In the genomic region with DNA sequence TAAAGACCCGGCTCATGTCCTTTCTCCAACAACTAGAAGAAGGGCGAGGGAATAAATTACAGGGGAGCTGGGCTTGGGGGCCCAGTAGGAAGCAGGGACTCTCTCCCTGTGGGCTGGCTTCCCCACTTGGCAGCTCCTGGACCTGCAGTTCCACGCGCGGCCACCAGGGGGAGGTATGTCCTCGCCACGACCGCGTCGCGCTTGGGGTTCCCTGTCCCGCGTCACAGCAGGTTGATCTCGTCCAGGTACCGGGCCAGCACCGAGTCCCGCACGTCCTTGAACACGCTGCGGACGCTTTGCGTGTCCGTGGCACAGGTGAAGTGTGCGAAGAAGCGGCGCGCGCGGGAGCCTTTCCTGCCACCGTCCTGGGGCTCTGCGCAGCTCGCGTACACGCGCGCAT, we compare ENCODE assay signal across 8 mouse cellular contexts. TPM values are rescaled to one million over a fixed set of nuclear protein-coding genes. Genes with fewer than 3 reads are reported as not detected.
DNase-seq lines count a peak whose midpoint lies in the region; ATAC-seq and TF ChIP-seq lines count a peak whose summit lies in the region.

No protein-coding gene starts in this region.

- no peaks in the 10 kb centered on the region for H3K9me3 ChIP-seq in forebrain, embryonic 10.5 days
- no peaks in the 10 kb centered on the region for H3K9me3 ChIP-seq in heart, embryonic 16.5 days (replicated peaks; ENCODE audit: control insufficient read depth, low read length)
- no peaks in the 10 kb centered on the region for H3K9me3 ChIP-seq in liver, embryonic 16.5 days (replicated peaks; ENCODE audit: control insufficient read depth, low read length)
- no peaks in the 10 kb centered on the region for H3K9me3 ChIP-seq in neural tube, embryonic 14.5 days (ENCODE audit: control insufficient read depth, low read length)

- TF ChIP-seq POLR2A in testis, adult 2 months (IDR thresholded peaks at IDR 0.05; ENCODE audit: control insufficient read depth, low read depth, low read length), result no peak

- WGBS in forebrain, embryonic 10.5 days, result 6% methylated on average over 36 of the region's 36 CpGs
- 10% methylated on average over 36 of the region's 36 CpGs for WGBS in heart, embryonic 16.5 days
- 11% methylated on average over 36 of the region's 36 CpGs for WGBS in liver, embryonic 16.5 days (ENCODE audit: insufficient replicate concordance)
- WGBS in neural tube, embryonic 14.5 days, result 7% methylated on average over 35 of the region's 36 CpGs

- DNase-seq in c-Kit-negative CD71-positive TER-119-positive erythroid progenitor cells, embryonic 14.5 days (ENCODE audit: low read depth, low spot score), result peak; percentile 66
- peak; percentile 86 for DNase-seq in forebrain, embryonic 10.5 days (ENCODE audit: extremely low spot score, low spot score)
- DNase-seq in kidney, postnatal 25 days, result peak; percentile 87 to 92

- H3K9ac ChIP-seq in heart, embryonic 16.5 days (ENCODE audit: low read length), result peak overlapping the region; percentile 62
- H3K9ac ChIP-seq in liver, embryonic 16.5 days (ENCODE audit: low read depth, low read length), result peak overlapping the region; percentile 16; the same call in 1 of the 2 replicates
- peak overlapping the region; percentile 37; the same call in 1 of the 2 replicates for H3K9ac ChIP-seq in neural tube, embryonic 14.5 days (replicated peaks; ENCODE audit: low read depth, low read length)

- H3K4me2 ChIP-seq in heart, embryonic 16.5 days (ENCODE audit: low read depth, low read length), result peak overlapping the region; percentile 78
- peak overlapping the region; percentile 61 for H3K4me2 ChIP-seq in liver, embryonic 16.5 days (ENCODE audit: low read depth, low read length)
- peak overlapping the region; percentile 53 for H3K4me2 ChIP-seq in neural tube, embryonic 14.5 days (ENCODE audit: low read depth, low read length)

- peaks cover 14% of the 10 kb centered on the region for H3K27me3 ChIP-seq in forebrain, embryonic 10.5 days (ENCODE audit: poor library complexity, severe bottlenecking)
- peaks cover 4% of the 10 kb centered on the region; the same call in 1 of the 2 replicates for H3K27me3 ChIP-seq in heart, embryonic 16.5 days (ENCODE audit: control insufficient read depth, insufficient read depth, low read length)
- no peaks in the 10 kb centered on the region; the same call in 1 of the 2 replicates for H3K27me3 ChIP-seq in liver, embryonic 16.5 days (ENCODE audit: control insufficient read depth, insufficient read depth, low read depth, low read length)
- H3K27me3 ChIP-seq in neural tube, embryonic 14.5 days (ENCODE audit: control insufficient read depth, insufficient read depth, low read length), result no peaks in the 10 kb centered on the region
- H3K27me3 ChIP-seq in testis, adult 2 months (ENCODE audit: control insufficient read depth, insufficient read depth, low read length), result no peaks in the 10 kb centered on the region

- H3K4me1 ChIP-seq in forebrain, embryonic 10.5 days, result peaks cover 25% of the 10 kb centered on the region
- H3K4me1 ChIP-seq in heart, embryonic 16.5 days (ENCODE audit: control insufficient read depth, insufficient read depth, low read length), result no peaks in the 10 kb centered on the region
- peaks cover 26% of the 10 kb centered on the region for H3K4me1 ChIP-seq in liver, embryonic 16.5 days (ENCODE audit: control insufficient read depth, low read depth, low read length)
- H3K4me1 ChIP-seq in neural tube, embryonic 14.5 days (ENCODE audit: control insufficient read depth, insufficient read depth, low read length), result no peaks in the 10 kb centered on the region
- peaks cover 3% of the 10 kb centered on the region; the same call in 1 of the 2 replicates for H3K4me1 ChIP-seq in testis, adult 2 months (ENCODE audit: control insufficient read depth, insufficient read depth, low read length)

- TF ChIP-seq CTCF in testis, adult 2 months (IDR thresholded peaks at IDR 0.05; ENCODE audit: control insufficient read depth, insufficient read depth, insufficient replicate concordance, low read depth, low read length), result peak; percentile 100

- peak overlapping the region; percentile 61 for H3K27ac ChIP-seq in forebrain, embryonic 10.5 days
- no peak overlapping the region for H3K27ac ChIP-seq in heart, embryonic 16.5 days (ENCODE audit: low read length)
- H3K27ac ChIP-seq in liver, embryonic 16.5 days (ENCODE audit: low read length), result no peak overlapping the region
- H3K27ac ChIP-seq in neural tube, embryonic 14.5 days (ENCODE audit: low read depth, low read length), result no peak overlapping the region
- no peak overlapping the region for H3K27ac ChIP-seq in testis, adult 2 months (ENCODE audit: control insufficient read depth, insufficient read depth, low read depth, low read length)

- no peaks in the 10 kb centered on the region for H3K36me3 ChIP-seq in forebrain, embryonic 10.5 days (replicated peaks)
- no peaks in the 10 kb centered on the region for H3K36me3 ChIP-seq in heart, embryonic 16.5 days (ENCODE audit: control insufficient read depth, insufficient read depth)
- H3K36me3 ChIP-seq in liver, embryonic 16.5 days (ENCODE audit: control insufficient read depth, insufficient read depth), result no peaks in the 10 kb centered on the region
- H3K36me3 ChIP-seq in neural tube, embryonic 14.5 days (ENCODE audit: control insufficient read depth, insufficient read depth, low read length), result no peaks in the 10 kb centered on the region
- no peaks in the 10 kb centered on the region for H3K36me3 ChIP-seq in testis, adult 2 months (ENCODE audit: control insufficient read depth, insufficient read depth, low read length)

- H3K4me3 ChIP-seq in forebrain, embryonic 10.5 days, result peak overlapping the region; percentile 47
- H3K4me3 ChIP-seq in heart, embryonic 16.5 days (ENCODE audit: low read length), result peak overlapping the region; percentile 43
- H3K4me3 ChIP-seq in liver, embryonic 16.5 days (ENCODE audit: low read depth, low read length), result peak overlapping the region; percentile 36
- H3K4me3 ChIP-seq in neural tube, embryonic 14.5 days (ENCODE audit: low read depth, low read length), result peak overlapping the region; percentile 31
- peak overlapping the region; percentile 52 for H3K4me3 ChIP-seq in testis, adult 2 months (ENCODE audit: control insufficient read depth, low read depth, low read length)

- ATAC-seq in CD4-positive, CD25-positive, alpha-beta regulatory T cell, adult 4 months, result peak; percentile 42
- no peak for ATAC-seq in heart, embryonic 16.5 days (replicated peaks; ENCODE audit: extremely low read depth, insufficient read depth, low FRiP score)
- ATAC-seq in liver, embryonic 16.5 days (ENCODE audit: low read depth), result peak; percentile 43; the same call in 1 of the 2 replicates
- ATAC-seq in neural tube, embryonic 14.5 days (ENCODE audit: low read depth), result peak; percentile 45

RNA-seq across cellular contexts. Expression of gene S1pr4, which starts 2.7 kb away (rescaled TPM):
- polyA plus RNA-seq in CD4-positive, CD25-positive, alpha-beta regulatory T cell, adult 4 months (2017; shearing (Covaris generic)), result 10 to 100 TPM; 53.2 to 76.8 TPM
- 0.32 and 0.33 TPM in 2 replicates for polyA plus RNA-seq in forebrain, embryonic 10.5 days (2016; fragmentation: Nextera tagmentation; extraction: Ambion mirVana)
- 1.5 and 2.1 TPM in 2 replicates for polyA plus RNA-seq in heart, embryonic 16.5 days (2015; fragmentation: Nextera tagmentation; extraction: Ambion mirVana)
- 4.8 and 5.3 TPM in 2 replicates for polyA plus RNA-seq in liver, embryonic 16.5 days (2015; fragmentation: Nextera tagmentation; extraction: Ambion mirVana)
- polyA plus RNA-seq in neural tube, embryonic 14.5 days (2014; fragmentation: Nextera tagmentation; extraction: Ambion mirVana), result 0.29 and 0.79 TPM in 2 replicates
- polyA plus RNA-seq in testis, adult 2 months (2012; rRNA removed), result 0.04 and 0.13 TPM in 2 replicates

RNA-seq across cellular contexts. Expression of gene Ncln, which starts 6.5 kb away (rescaled TPM):
- polyA plus RNA-seq in CD4-positive, CD25-positive, alpha-beta regulatory T cell, adult 4 months (2017; shearing (Covaris generic)), result 10 to 100 TPM; 41.9 to 63.2 TPM
- 88.2 and 90.4 TPM in 2 replicates for polyA plus RNA-seq in forebrain, embryonic 10.5 days (2016; fragmentation: Nextera tagmentation; extraction: Ambion mirVana)
- 55.7 and 59.8 TPM in 2 replicates for polyA plus RNA-seq in heart, embryonic 16.5 days (2015; fragmentation: Nextera tagmentation; extraction: Ambion mirVana)
- polyA plus RNA-seq in liver, embryonic 16.5 days (2015; fragmentation: Nextera tagmentation; extraction: Ambion mirVana), result 39.3 and 47.1 TPM in 2 replicates
- polyA plus RNA-seq in neural tube, embryonic 14.5 days (2014; fragmentation: Nextera tagmentation; extraction: Ambion mirVana), result 62.6 and 62.7 TPM in 2 replicates
- polyA plus RNA-seq in testis, adult 2 months (2012; rRNA removed), result 70.4 and 71.3 TPM in 2 replicates

RNA-seq across cellular contexts. Expression of gene Celf5, which starts 20.1 kb away (rescaled TPM):
- 1 to 10 TPM in 1 of 2 experiments, under 1 TPM in 1; 0.53 to 1.1 TPM for polyA plus RNA-seq in CD4-positive, CD25-positive, alpha-beta regulatory T cell, adult 4 months (2017; shearing (Covaris generic))
- 3.1 and 5.6 TPM in 2 replicates for polyA plus RNA-seq in forebrain, embryonic 10.5 days (2016; fragmentation: Nextera tagmentation; extraction: Ambion mirVana)
- 0.24 TPM in 2 replicates for polyA plus RNA-seq in heart, embryonic 16.5 days (2015; fragmentation: Nextera tagmentation; extraction: Ambion mirVana)
- polyA plus RNA-seq in liver, embryonic 16.5 days (2015; fragmentation: Nextera tagmentation; extraction: Ambion mirVana), result 0.05 TPM in 1 of 2 replicates, not detected in the other
- 50.6 and 64.4 TPM in 2 replicates for polyA plus RNA-seq in neural tube, embryonic 14.5 days (2014; fragmentation: Nextera tagmentation; extraction: Ambion mirVana)
- polyA plus RNA-seq in testis, adult 2 months (2012; rRNA removed), result 147 and 163 TPM in 2 replicates

RNA-seq across cellular contexts. Expression of gene Gna15, which starts 21.4 kb away (rescaled TPM):
- polyA plus RNA-seq in CD4-positive, CD25-positive, alpha-beta regulatory T cell, adult 4 months (2017; shearing (Covaris generic)), result 10 to 100 TPM; 28.5 to 31.9 TPM
- 0.84 and 1.1 TPM in 2 replicates for polyA plus RNA-seq in forebrain, embryonic 10.5 days (2016; fragmentation: Nextera tagmentation; extraction: Ambion mirVana)
- polyA plus RNA-seq in heart, embryonic 16.5 days (2015; fragmentation: Nextera tagmentation; extraction: Ambion mirVana), result 1.1 and 1.3 TPM in 2 replicates
- polyA plus RNA-seq in liver, embryonic 16.5 days (2015; fragmentation: Nextera tagmentation; extraction: Ambion mirVana), result 4.3 and 4.4 TPM in 2 replicates
- polyA plus RNA-seq in neural tube, embryonic 14.5 days (2014; fragmentation: Nextera tagmentation; extraction: Ambion mirVana), result 0.40 and 1.9 TPM in 2 replicates
- polyA plus RNA-seq in testis, adult 2 months (2012; rRNA removed), result 1.0 and 1.2 TPM in 2 replicates

RNA-seq across cellular contexts. Expression of gene Gna11, which starts 42.3 kb away (rescaled TPM):
- polyA plus RNA-seq in CD4-positive, CD25-positive, alpha-beta regulatory T cell, adult 4 months (2017; shearing (Covaris generic)), result 10 to 100 TPM; 28.5 to 42.5 TPM
- 73.4 and 77.2 TPM in 2 replicates for polyA plus RNA-seq in forebrain, embryonic 10.5 days (2016; fragmentation: Nextera tagmentation; extraction: Ambion mirVana)
- 57.4 and 59.7 TPM in 2 replicates for polyA plus RNA-seq in heart, embryonic 16.5 days (2015; fragmentation: Nextera tagmentation; extraction: Ambion mirVana)
- polyA plus RNA-seq in liver, embryonic 16.5 days (2015; fragmentation: Nextera tagmentation; extraction: Ambion mirVana), result 20.0 and 24.3 TPM in 2 replicates
- polyA plus RNA-seq in neural tube, embryonic 14.5 days (2014; fragmentation: Nextera tagmentation; extraction: Ambion mirVana), result 81.1 and 89.8 TPM in 2 replicates
- polyA plus RNA-seq in testis, adult 2 months (2012; rRNA removed), result 26.3 and 28.9 TPM in 2 replicates
